Mouse (Mus musculus) lung, adult 2 months (tissue): Measurements from ENCODE around the gene Gnl2.

ENCODE experiments used
- CTCF ChIP-seq: fragments of 200-500 bp; IDR thresholded peaks from 2 replicates; pipeline ENCODE4 v1.5.1; 2011; ENCODE audit warnings: mild to moderate bottlenecking, low read length, control low read depth; ENCODE audit not compliant: insufficient read depth
- POLR2A ChIP-seq: fragments of 200-500 bp; IDR thresholded peaks from 2 replicates; pipeline ENCODE4 v1.6.1; 2011; ENCODE audit warnings: low read depth, mild to moderate bottlenecking, control low read depth, low read length, borderline replicate concordance; ENCODE audit errors: extremely low read depth

GRCm38 (mm10) chr4:125099458-125099857 is 83.1 kb downstream of the Gnl2 start:
- TF ChIP-seq CTCF (peak; percentile 95), POLR2A (no peak)
